Mouse (Mus musculus): ENCODE measurements around the gene Abca2. TPM values are rescaled to one million over a fixed set of nuclear protein-coding genes. Genes with fewer than 3 reads are reported as not detected.

The Abca2 gene
- polyA plus RNA-seq, 1 experiment, result 61.1 TPM

DNA sequence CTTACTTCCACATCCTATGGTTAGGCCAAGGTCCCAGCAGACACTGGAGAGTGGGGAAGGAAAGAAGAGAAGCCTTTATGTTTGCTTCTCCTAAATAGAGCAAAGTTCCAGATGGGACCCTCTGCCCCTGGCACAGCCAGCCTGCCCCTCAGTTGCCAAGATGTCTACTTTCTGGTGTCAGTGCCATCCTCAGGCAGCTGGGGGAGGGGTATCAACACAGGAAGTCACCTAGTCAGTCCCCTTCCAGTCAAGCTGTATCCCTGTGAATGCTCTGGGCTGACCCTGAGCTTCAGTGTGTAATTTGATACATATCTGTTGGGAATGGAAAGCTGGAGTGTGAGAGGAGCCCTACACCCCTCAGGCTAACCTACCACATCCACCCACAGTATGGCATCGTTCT lies 31.5 kb upstream of the Abca2 start:
- Histone ChIP-seq H3K36me3 (ENCODE audit: control insufficient read depth, insufficient read depth, low read length) (no peaks in the 10 kb centered on the region), H3K4me3 (ENCODE audit: extremely low read depth, insufficient read depth, insufficient read length) (no peak overlapping the region), H3K4me1 (ENCODE audit: control insufficient read depth, insufficient read depth, insufficient read length) (0 out of 2 replicates have a peak, but pooled peaks cover 4% of the 10 kb centered on the region), H3K27ac (ENCODE audit: insufficient read depth, low read length) (no peak overlapping the region), H3K27me3 (ENCODE audit: control insufficient read depth, insufficient read depth, low read length) (peaks cover 16% of the 10 kb centered on the region)
- no peak for DNase-seq (ENCODE audit: low read depth in 1 of 2, low spot score in 2 of 2)
- no peak for TF ChIP-seq CTCF (IDR thresholded peaks at IDR 0.05; ENCODE audit: extremely low read depth, insufficient read depth, insufficient read length, insufficient replicate concordance)
- no peak for TF ChIP-seq POLR2A (IDR thresholded peaks at IDR 0.05; ENCODE audit: low read depth, low read length)
- 62% methylated on average over 1 of the region's 1 CpGs for WGBS

DNA sequence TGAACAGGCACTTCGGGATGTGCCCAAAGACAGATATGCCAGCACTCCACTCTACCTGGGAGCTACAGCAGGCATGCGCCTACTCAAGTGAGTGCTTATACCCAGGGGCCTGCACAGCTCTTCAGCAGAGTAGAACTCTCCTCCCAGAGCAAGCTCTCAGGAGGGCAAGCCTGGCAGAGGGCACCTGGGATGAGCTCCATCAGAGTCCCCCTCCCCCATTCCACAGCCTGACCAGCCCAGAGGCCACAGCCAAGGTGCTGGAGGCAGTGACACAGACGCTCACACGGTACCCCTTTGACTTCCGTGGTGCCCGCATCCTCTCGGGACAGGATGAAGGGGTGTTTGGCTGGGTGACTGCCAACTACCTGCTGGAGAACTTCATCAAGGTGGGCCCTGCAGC lies 30.4 kb upstream of the Abca2 start:
- Histone ChIP-seq H3K4me3 (ENCODE audit: extremely low read depth, insufficient read depth, insufficient read length) (no peak overlapping the region), H3K4me1 (ENCODE audit: control insufficient read depth, insufficient read depth, insufficient read length) (peaks cover 7% of the 10 kb centered on the region; the same call in 1 of the 2 replicates), H3K27me3 (ENCODE audit: control insufficient read depth, insufficient read depth, low read length) (peaks cover 19% of the 10 kb centered on the region), H3K27ac (ENCODE audit: insufficient read depth, low read length) (no peak overlapping the region), H3K36me3 (ENCODE audit: control insufficient read depth, insufficient read depth, low read length) (no peaks in the 10 kb centered on the region)
- no peak for TF ChIP-seq POLR2A (IDR thresholded peaks at IDR 0.05; ENCODE audit: low read depth, low read length)
- 91% methylated on average over 7 of the region's 7 CpGs for WGBS
- no peak for DNase-seq (ENCODE audit: low read depth in 1 of 2, low spot score in 2 of 2)

DNA sequence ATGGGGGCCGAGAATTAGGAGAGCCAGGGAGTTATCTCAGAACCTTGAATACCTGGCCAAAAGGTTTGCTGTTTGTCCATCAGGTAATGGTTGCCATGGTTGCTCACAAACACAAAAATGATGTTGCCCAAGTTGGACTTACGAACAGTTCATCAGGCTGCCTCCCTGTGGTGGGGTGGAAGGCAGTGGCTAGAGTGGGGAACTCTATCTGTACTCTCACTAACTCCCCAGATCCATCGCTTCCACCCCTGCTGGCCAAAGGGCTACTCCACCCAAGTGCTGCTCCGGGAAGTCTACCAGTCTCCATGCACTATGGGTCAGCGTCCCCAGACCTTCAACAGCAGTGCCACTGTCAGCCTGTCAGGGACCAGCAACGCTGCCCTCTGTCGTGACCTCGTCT lies 29.5 kb upstream of the Abca2 start, which contains the start of gene Npdc1:
Npdc1 (plus strand) TSS at position 301 of the 400 bp plus-strand sequence.
- Histone ChIP-seq H3K4me1 (ENCODE audit: control insufficient read depth, insufficient read depth, insufficient read length) (peaks cover 10% of the 10 kb centered on the region; the same call in 1 of the 2 replicates), H3K4me3 (ENCODE audit: extremely low read depth, insufficient read depth, insufficient read length) (no peak within 1 kb of the TSS), H3K27ac (ENCODE audit: insufficient read depth, low read length) (no peak within 1 kb of the TSS), H3K36me3 (ENCODE audit: control insufficient read depth, insufficient read depth, low read length) (no peaks in the 10 kb centered on the region), H3K27me3 (ENCODE audit: control insufficient read depth, insufficient read depth, low read length) (peaks cover 20% of the 10 kb centered on the region)
- no peak for TF ChIP-seq POLR2A (IDR thresholded peaks at IDR 0.05; ENCODE audit: low read depth, low read length)
- no peak for TF ChIP-seq CTCF (IDR thresholded peaks at IDR 0.05; ENCODE audit: extremely low read depth, insufficient read depth, insufficient read length, insufficient replicate concordance)
- 67% methylated on average over 8 of the region's 8 CpGs for WGBS
- DNase-seq (ENCODE audit: low read depth in 1 of 2, low spot score in 2 of 2), result no peak

DNA sequence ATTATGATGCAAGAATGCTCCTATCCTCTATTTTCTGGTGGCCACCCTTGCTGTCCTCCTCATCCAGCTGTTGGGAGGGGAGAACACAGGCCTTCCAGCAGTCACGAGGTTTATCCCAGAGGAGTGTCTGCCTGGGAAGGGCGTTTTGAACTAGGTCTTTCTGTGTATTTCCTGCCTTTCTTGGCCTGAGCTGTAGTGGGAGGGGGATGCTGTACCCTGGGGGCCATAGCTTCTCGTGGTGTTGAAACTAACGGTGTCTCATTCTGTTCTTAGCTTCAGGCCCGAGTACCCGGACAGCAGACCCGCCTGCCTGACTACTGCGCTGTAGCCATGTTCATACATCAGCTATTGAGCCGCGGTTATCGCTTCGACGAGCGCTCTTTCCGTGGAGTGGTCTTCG lies 28.2 kb upstream of the Abca2 start:
- no peak overlapping the region for H3K27ac ChIP-seq (ENCODE audit: insufficient read depth, low read length)
- peaks cover 10% of the 10 kb centered on the region; the same call in 1 of the 2 replicates for H3K4me1 ChIP-seq (ENCODE audit: control insufficient read depth, insufficient read depth, insufficient read length)
- TF ChIP-seq POLR2A (IDR thresholded peaks at IDR 0.05; ENCODE audit: low read depth, low read length), result no peak
- TF ChIP-seq CTCF (IDR thresholded peaks at IDR 0.05; ENCODE audit: extremely low read depth, insufficient read depth, insufficient read length, insufficient replicate concordance), result no peak
- WGBS, result 21% methylated on average over 16 of the region's 16 CpGs
- DNase-seq (ENCODE audit: low read depth in 1 of 2, low spot score in 2 of 2), result no peak
- no peak overlapping the region for H3K4me3 ChIP-seq (ENCODE audit: extremely low read depth, insufficient read depth, insufficient read length)
- peaks cover 18% of the 10 kb centered on the region for H3K27me3 ChIP-seq (ENCODE audit: control insufficient read depth, insufficient read depth, low read length)
- H3K36me3 ChIP-seq (ENCODE audit: control insufficient read depth, insufficient read depth, low read length), result no peaks in the 10 kb centered on the region

DNA sequence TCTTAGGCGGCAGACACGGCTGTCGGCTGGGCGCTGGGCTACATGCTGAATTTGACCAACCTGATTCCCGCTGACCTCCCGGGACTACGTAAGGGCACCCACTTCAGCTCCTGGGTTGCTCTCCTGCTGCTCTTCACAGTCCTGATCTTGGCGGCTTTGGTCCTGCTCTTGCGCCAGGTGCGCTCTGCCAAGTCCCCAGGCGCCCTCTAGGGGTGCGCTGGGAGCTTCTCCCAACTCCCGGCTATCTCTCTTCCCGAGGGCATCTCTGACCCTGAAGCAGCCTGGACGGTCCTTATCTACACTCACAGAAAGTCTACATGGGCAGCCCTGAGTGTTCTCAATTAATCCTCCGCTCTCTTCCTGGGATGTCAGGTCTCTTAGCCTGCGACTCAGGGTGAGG lies 27.7 kb upstream of the Abca2 start:
- H3K27me3 ChIP-seq (ENCODE audit: control insufficient read depth, insufficient read depth, low read length), result peaks cover 15% of the 10 kb centered on the region

DNA sequence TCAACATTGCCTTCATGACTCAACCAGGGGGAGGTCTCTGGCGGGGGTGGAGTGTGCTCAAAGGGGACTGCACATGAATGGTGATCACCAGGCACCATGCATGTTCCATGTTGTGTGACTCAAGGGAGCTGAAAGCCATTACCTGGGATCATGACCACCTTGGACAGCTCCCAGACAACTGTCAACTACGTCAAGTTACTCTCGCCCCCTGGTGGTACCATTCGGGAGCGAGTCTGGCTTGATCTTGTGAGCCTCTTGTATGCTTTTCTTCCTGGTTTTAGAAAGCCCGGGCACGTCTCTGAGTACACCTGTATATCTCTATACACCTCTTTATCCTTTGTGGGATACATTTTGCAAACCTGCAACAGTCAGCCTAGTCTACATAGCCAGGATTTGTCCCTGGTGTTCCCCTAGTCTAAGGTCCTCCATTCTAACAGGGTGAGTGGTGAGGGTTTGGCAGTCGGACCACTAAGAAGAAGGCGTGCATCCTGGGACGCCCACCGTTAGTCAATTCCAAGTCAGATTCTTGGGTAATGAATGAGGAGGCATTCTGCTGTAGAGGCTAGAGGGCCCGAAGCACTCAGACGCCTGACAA lies 26.0 kb upstream of the Abca2 start:
- H3K4me1 ChIP-seq (ENCODE audit: control insufficient read depth, insufficient read depth, insufficient read length), result peaks cover 6% of the 10 kb centered on the region; the same call in 1 of the 2 replicates
- no peaks in the 10 kb centered on the region for H3K36me3 ChIP-seq (ENCODE audit: control insufficient read depth, insufficient read depth, low read length)
- peak overlapping the region; percentile 32; the same call in 1 of the 2 replicates for H3K4me3 ChIP-seq (ENCODE audit: extremely low read depth, insufficient read depth, insufficient read length)
- H3K27me3 ChIP-seq (ENCODE audit: control insufficient read depth, insufficient read depth, low read length), result peaks cover 8% of the 10 kb centered on the region
- WGBS, result 2% methylated on average over 13 of the region's 13 CpGs
- peak; percentile 61 to 75 for DNase-seq (ENCODE audit: low read depth in 1 of 2, low spot score in 2 of 2)
- peak; percentile 68; the same call in 1 of the 2 replicates for TF ChIP-seq CTCF (IDR thresholded peaks at IDR 0.05; ENCODE audit: extremely low read depth, insufficient read depth, insufficient read length, insufficient replicate concordance)
- no peak for TF ChIP-seq POLR2A (IDR thresholded peaks at IDR 0.05; ENCODE audit: low read depth, low read length)
- H3K27ac ChIP-seq (ENCODE audit: insufficient read depth, low read length), result no peak overlapping the region

More for the DNA sequence above, 27.7 kb upstream of the Abca2 start:
- Histone ChIP-seq H3K36me3 (ENCODE audit: control insufficient read depth, insufficient read depth, low read length) (no peaks in the 10 kb centered on the region), H3K4me3 (ENCODE audit: extremely low read depth, insufficient read depth, insufficient read length) (no peak overlapping the region), H3K27ac (ENCODE audit: insufficient read depth, low read length) (no peak overlapping the region), H3K4me1 (ENCODE audit: control insufficient read depth, insufficient read depth, insufficient read length) (peaks cover 8% of the 10 kb centered on the region; the same call in 1 of the 2 replicates)
- peak; percentile 48; the same call in 1 of the 2 replicates for TF ChIP-seq CTCF (IDR thresholded peaks at IDR 0.05; ENCODE audit: extremely low read depth, insufficient read depth, insufficient read length, insufficient replicate concordance)
- TF ChIP-seq POLR2A (IDR thresholded peaks at IDR 0.05; ENCODE audit: low read depth, low read length), result no peak
- peak in 1 of 2 experiments; percentile 19 for DNase-seq (ENCODE audit: low read depth in 1 of 2, low spot score in 2 of 2)
- 7% methylated on average over 17 of the region's 17 CpGs for WGBS

DNA sequence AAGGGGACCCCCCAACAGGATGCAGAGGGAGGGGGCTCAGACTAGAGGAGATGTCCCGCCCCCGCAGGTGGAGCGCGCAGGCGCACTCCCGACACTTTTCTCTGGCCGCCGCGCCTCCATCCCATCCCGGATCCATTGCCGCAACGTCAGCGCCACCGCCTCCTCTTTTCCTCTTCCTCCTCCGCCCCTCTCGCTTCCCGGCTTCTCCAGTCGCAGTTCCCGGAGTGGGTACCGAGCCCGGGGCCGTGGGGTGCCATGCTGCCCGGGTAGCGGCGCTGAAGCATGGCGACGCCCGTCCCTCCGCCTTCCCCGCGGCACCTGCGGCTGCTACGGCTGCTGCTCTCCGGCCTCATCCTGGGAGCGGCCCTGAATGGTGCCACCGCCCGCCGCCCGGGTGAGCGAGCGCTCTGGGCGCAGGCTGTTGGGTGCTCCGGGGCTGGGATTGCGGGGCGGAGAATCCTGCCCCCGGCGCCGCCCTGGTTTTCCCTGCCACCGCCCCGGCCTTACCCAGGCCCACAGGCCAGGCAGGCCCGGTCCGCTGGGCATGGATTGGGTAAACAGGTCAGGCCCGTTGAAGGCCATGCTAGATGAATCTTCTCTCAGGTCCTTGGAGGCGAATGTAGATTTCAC lies 25.4 kb upstream of the Abca2 start:
- peak overlapping the region; percentile 32; the same call in 1 of the 2 replicates for H3K4me3 ChIP-seq (ENCODE audit: extremely low read depth, insufficient read depth, insufficient read length)
- no peaks in the 10 kb centered on the region for H3K36me3 ChIP-seq (ENCODE audit: control insufficient read depth, insufficient read depth, low read length)
- no peak overlapping the region for H3K27ac ChIP-seq (ENCODE audit: insufficient read depth, low read length)
- 8% methylated on average over 48 of the region's 54 CpGs for WGBS
- peaks cover 6% of the 10 kb centered on the region; the same call in 1 of the 2 replicates for H3K4me1 ChIP-seq (ENCODE audit: control insufficient read depth, insufficient read depth, insufficient read length)
- DNase-seq (ENCODE audit: low read depth in 1 of 2, low spot score in 2 of 2), result no peak
- peaks cover 8% of the 10 kb centered on the region for H3K27me3 ChIP-seq (ENCODE audit: control insufficient read depth, insufficient read depth, low read length)
- TF ChIP-seq POLR2A (IDR thresholded peaks at IDR 0.05; ENCODE audit: low read depth, low read length) (no peak), CTCF (IDR thresholded peaks at IDR 0.05; ENCODE audit: extremely low read depth, insufficient read depth, insufficient read length, insufficient replicate concordance) (no peak)

Data from spleen, adult 2 months (tissue).